Mouse (Mus musculus) hindbrain, embryonic 10.5 days (tissue): ENCODE results near the gene Sbds. TPM values are rescaled to one million over a fixed set of nuclear protein-coding genes. Genes with fewer than 3 reads are reported as not detected.

Source experiments
- DNase-seq: peaks from one replicate; pipeline ENCODE4 v3.0.0-alpha.2; 2017; ENCODE audit warnings: low spot score
- H3K27ac ChIP-seq: fragments of 300-500 bp; sonication (generic); 2 replicates; pipeline ENCODE4 v1.5.1; 2016; ENCODE audit warnings: mild to moderate bottlenecking, moderate library complexity
- H3K27me3 ChIP-seq: fragments of 300-500 bp; sonication (generic); 2 replicates; pipeline ENCODE4 v1.6.1; 2016; ENCODE audit warnings: mild to moderate bottlenecking; ENCODE audit not compliant: poor library complexity, insufficient read depth, severe bottlenecking
- H3K36me3 ChIP-seq: fragments of 300-500 bp; sonication (generic); 2 replicates; pipeline ENCODE4 v1.6.1; 2016; ENCODE audit warnings: mild to moderate bottlenecking, moderate library complexity
- H3K4me1 ChIP-seq: fragments of 300-500 bp; sonication (generic); replicated peaks from 2 replicates; pipeline ENCODE4 v1.6.1; 2016; ENCODE audit warnings: mild to moderate bottlenecking
- H3K4me3 ChIP-seq: fragments of 300-500 bp; sonication (generic); 2 replicates; pipeline ENCODE4 v1.5.1; 2016; ENCODE audit warnings: mild to moderate bottlenecking, moderate library complexity
- H3K9me3 ChIP-seq: fragments of 300-500 bp; sonication (generic); 2 replicates; pipeline ENCODE4 v1.6.1; 2016; ENCODE audit warnings: mild to moderate bottlenecking, moderate library complexity
- WGBS: fragments of 180-500 bp; shearing (Covaris S2); methylation state at CpG from one replicate; pipeline ENCODE4 v1.1.7; 2016; 5-methylcytosine and 5-hydroxymethylcytosine counted together
- polyA plus RNA-seq: library from polyadenylated mRNA; unstranded; fragments of >200 nt; fragmentation: Nextera tagmentation; extraction: Ambion mirVana; gene quantifications from 2 replicates; pipeline ENCODE4 v1.2.1, GENCODE M21; 2016

The Sbds gene
- polyA plus RNA-seq, 1 experiment from 2014 or later: 64.4 TPM

DNA sequence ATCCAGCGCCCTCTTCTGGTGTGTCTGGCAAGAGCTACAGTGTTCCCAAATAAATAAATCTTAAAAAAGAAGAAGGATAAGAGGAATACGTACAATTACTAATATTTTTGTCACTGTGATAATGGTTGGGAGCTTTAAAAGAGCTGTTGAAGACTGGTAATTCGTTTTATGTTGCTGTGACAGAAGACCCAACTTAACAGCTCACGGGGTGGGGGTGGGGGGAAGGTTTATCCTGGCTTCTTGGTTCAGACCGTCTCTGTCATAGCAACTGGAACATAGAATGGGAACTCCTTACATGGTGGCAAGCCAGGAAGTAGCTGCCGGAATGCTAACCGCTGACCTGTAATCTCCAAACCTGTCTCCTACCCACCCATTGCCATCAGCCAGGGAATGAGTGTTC lies 38.5 kb downstream of the Sbds start, which contains the start of gene Tmem248:
Gene Tmem248 (plus strand): TSS at position 301 of the 400 bp plus-strand sequence.
- DNase-seq: no peak
- Histone ChIP-seq H3K27me3 (no peaks in the 10 kb centered on the region), H3K4me3 (no peak within 1 kb of the TSS), H3K36me3 (peaks cover 33% of the 10 kb centered on the region), H3K27ac (no peak within 1 kb of the TSS), H3K9me3 (0 out of 2 replicates have a peak, but pooled peaks cover 7% of the 10 kb centered on the region), H3K4me1 (peaks cover 10% of the 10 kb centered on the region)
- WGBS: 86% methylated on average over 7 of the region's 7 CpGs

DNA sequence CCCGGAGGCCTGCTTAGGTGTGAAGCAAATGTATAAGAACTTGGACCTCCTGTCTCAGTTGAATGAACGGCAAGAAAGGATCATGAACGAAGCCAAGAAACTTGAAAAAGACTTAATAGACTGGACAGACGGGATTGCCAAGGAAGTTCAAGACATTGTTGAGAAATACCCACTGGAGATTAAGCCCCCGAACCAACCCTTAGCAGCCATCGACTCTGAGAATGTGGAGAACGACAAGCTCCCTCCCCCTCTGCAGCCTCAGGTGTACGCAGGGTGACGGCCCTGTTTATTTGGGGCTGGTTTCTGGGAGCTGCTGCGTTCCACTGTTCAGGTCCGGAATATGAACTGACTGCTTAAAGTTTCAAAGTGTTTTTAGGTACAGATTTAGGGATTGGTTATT lies 42.4 kb downstream of the Sbds start:
- Histone ChIP-seq H3K36me3 (peaks cover 65% of the 10 kb centered on the region), H3K9me3 (0 out of 2 replicates have a peak, but pooled peaks cover 3% of the 10 kb centered on the region), H3K4me1 (no peaks in the 10 kb centered on the region), H3K4me3 (no peak overlapping the region), H3K27ac (no peak overlapping the region), H3K27me3 (no peaks in the 10 kb centered on the region)
- no peak for DNase-seq
- 92% methylated on average over 11 of the region's 11 CpGs for WGBS

DNA sequence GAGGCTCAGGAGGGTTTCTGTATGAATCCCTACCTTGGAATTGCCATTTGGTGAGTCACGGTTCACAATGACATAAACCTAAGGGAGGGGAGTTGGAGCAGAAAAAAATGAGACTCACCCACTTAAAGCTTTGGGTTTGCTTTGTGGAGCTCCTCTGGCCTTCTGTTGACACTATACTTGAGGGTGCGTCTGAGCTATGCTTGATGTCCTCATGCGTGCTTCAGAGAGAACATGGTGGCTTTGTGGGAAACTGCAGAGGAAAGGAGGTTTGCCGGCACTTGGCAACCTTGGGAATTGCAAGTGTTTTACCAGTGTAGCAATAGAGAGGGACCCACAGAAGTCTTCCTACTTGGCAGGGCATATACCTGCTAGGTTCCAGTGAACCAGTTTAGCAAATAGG lies 48.0 kb downstream of the Sbds start:
- Histone ChIP-seq H3K27me3 (no peaks in the 10 kb centered on the region), H3K27ac (no peak overlapping the region), H3K4me3 (no peak overlapping the region), H3K4me1 (no peaks in the 10 kb centered on the region), H3K36me3 (peaks cover 80% of the 10 kb centered on the region), H3K9me3 (no peaks in the 10 kb centered on the region)
- WGBS: 94% methylated on average over 4 of the region's 4 CpGs
- DNase-seq: no peak

- no peaks in the 10 kb centered on the region for H3K9me3 ChIP-seq
- 92% methylated on average over 3 of the region's 3 CpGs for WGBS
- no peak overlapping the region for H3K27ac ChIP-seq
- H3K4me1 ChIP-seq: no peaks in the 10 kb centered on the region
- H3K36me3 ChIP-seq: peaks cover 77% of the 10 kb centered on the region
- H3K27me3 ChIP-seq: no peaks in the 10 kb centered on the region
- no peak overlapping the region for H3K4me3 ChIP-seq
- no peak for DNase-seq
Measured at GRCm38 (mm10) chr5:130205441-130206023, 49.8 kb downstream of the Sbds start.

DNA sequence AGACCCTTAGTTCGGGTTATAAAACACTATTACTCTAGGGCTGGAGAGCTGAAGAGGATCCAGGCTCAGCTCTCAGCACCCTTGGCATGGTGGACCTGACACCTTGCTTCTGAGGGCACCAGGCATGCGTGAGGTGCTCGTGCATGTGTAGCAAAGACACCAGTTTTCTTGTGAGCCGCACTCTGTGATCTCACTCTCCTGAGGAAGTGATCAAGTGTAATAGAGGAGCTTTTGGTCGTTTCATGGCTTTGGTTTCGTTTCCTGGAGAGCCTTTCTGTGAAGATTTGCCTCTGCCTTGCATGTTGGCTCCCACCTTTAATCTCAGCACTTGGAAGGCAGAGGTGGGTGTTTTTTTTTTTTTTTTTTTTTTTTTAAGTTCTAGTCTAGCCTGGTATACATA lies 50.8 kb downstream of the Sbds start:
- peaks cover 75% of the 10 kb centered on the region for H3K36me3 ChIP-seq
- WGBS: 87% methylated on average over 6 of the region's 6 CpGs
- DNase-seq: no peak
- no peaks in the 10 kb centered on the region for H3K27me3 ChIP-seq
- H3K9me3 ChIP-seq: no peaks in the 10 kb centered on the region
- no peaks in the 10 kb centered on the region for H3K4me1 ChIP-seq
- no peak overlapping the region for H3K4me3 ChIP-seq
- no peak overlapping the region for H3K27ac ChIP-seq

DNA sequence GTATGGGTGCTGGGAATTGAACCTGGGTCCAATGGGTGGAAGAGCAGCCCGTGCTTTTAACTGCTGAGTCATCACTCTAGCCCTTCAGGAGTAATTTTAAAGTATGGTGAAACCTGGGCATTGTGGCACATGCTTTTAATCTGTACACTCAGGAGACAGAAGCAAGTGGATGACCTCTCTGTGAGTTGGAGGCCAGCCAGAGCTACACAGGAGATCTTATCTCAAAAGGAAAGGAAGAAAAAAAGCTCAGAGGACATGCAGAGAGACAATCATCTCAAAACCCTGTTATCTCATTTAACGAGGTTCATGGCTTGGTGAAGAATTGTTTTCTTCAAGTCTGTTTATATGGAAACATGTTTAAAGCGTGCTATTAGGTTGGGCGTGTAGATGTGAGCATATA lies 51.4 kb downstream of the Sbds start:
- Histone ChIP-seq H3K27me3 (no peaks in the 10 kb centered on the region), H3K27ac (no peak overlapping the region), H3K4me1 (no peaks in the 10 kb centered on the region), H3K4me3 (no peak overlapping the region), H3K9me3 (no peaks in the 10 kb centered on the region), H3K36me3 (peaks cover 75% of the 10 kb centered on the region)
- DNase-seq: no peak
- 90% methylated on average over 4 of the region's 4 CpGs for WGBS

DNA sequence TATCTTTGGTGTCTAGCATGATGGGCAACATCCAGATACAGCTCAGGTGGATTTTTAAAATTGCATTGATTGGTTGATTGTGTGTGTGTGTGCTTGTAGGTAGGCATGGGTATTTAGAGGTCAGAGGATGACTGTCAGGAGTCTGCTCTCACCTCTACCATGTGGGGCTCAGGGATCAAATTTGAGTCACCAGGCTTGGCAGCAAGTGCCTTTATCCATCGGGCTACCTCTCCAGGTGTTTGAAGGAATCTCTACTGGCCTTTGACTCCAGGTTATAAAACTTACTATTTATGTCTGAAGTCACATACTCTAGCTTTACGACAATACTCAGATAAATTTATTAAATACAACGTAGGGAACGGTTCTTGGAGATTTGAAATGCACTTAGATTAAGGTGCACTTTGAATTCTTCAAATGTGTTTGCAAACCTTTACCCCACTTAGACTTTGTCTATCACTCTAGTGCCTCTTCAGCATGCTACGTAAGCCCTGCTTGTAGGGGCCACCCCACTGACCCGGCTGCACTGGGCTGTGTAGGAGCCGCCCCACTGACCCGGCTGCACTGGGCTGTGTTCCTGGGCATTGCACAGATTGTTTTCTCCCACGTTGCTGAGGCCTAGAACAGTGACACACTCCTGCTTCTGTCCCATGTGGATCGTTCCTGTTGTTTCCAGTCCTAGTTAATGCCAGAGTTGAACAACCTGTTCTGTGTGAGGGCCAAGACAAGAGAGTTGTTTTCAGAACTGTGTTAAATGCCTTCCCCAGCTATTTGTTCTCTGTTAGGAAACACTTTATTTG lies 54.9 kb downstream of the Sbds start:
- no peak for DNase-seq
- no peaks in the 10 kb centered on the region for H3K27me3 ChIP-seq
- no peaks in the 10 kb centered on the region for H3K9me3 ChIP-seq
- peaks cover 72% of the 10 kb centered on the region for H3K36me3 ChIP-seq
- no peak overlapping the region for H3K4me3 ChIP-seq
- 92% methylated on average over 10 of the region's 10 CpGs for WGBS
- no peaks in the 10 kb centered on the region for H3K4me1 ChIP-seq
- no peak overlapping the region for H3K27ac ChIP-seq

GRCm38 (mm10) chr5:130197981-130198380 lies 57.3 kb downstream of the Sbds start:
- no peak for DNase-seq
- Histone ChIP-seq H3K4me1 (no peaks in the 10 kb centered on the region), H3K36me3 (peaks cover 80% of the 10 kb centered on the region), H3K4me3 (no peak overlapping the region), H3K27ac (no peak overlapping the region), H3K27me3 (no peaks in the 10 kb centered on the region), H3K9me3 (no peaks in the 10 kb centered on the region)
- WGBS: 95% methylated on average over 7 of the region's 7 CpGs

DNA sequence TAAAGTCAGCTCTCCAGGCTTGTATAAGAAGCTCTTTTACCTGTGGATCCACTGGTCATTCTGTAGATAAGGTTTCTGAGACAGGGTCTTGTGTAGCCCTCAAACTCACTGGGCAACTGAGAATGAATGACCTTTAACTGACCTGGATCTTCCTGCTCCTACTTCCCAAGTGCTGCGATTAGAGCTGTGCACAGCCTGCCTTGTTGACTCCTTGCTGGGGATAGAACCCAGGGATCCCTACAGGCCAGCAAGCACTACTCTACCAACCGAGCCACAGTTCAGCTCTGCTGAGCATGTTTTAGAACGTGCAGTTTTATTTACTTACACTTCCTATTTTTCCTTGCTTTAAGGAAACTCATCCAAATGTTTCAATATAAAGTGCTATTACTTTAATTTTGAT lies 57.9 kb downstream of the Sbds start:
- Histone ChIP-seq H3K27me3 (no peaks in the 10 kb centered on the region), H3K4me1 (no peaks in the 10 kb centered on the region), H3K36me3 (peaks cover 80% of the 10 kb centered on the region), H3K27ac (no peak overlapping the region), H3K4me3 (no peak overlapping the region), H3K9me3 (no peaks in the 10 kb centered on the region)
- no peak for DNase-seq
- WGBS: 86% methylated on average over 3 of the region's 3 CpGs

GRCm38 (mm10) chr5:130196307-130196706 lies 59.0 kb downstream of the Sbds start:
- Histone ChIP-seq H3K36me3 (peaks cover 85% of the 10 kb centered on the region), H3K27ac (no peak overlapping the region), H3K4me1 (no peaks in the 10 kb centered on the region), H3K9me3 (no peaks in the 10 kb centered on the region), H3K4me3 (no peak overlapping the region), H3K27me3 (no peaks in the 10 kb centered on the region)
- no peak for DNase-seq
- WGBS: 91% methylated on average over 1 of the region's 1 CpGs

Other genes with a start within 250 kb of the Sbds start
- 37.9 and 40.8 TPM in 2 replicates for gene Asl, start 226.3 kb downstream of the Sbds start, polyA plus RNA-seq
- 57.6 and 61.3 TPM in 2 replicates for gene Crcp, start 226.2 kb downstream of the Sbds start, polyA plus RNA-seq
- 50.0 and 50.3 TPM in 2 replicates for gene Tpst1, start 182.2 kb downstream of the Sbds start, polyA plus RNA-seq
- 5.0 and 6.6 TPM in 2 replicates for gene Kctd7, start 110.7 kb downstream of the Sbds start, polyA plus RNA-seq
- gene Rabgef1, start 83.7 kb downstream of the Sbds start, polyA plus RNA-seq: 23.5 and 27.3 TPM in 2 replicates
- 33.6 and 38.0 TPM in 2 replicates for gene Tmem248, start 38.4 kb downstream of the Sbds start, polyA plus RNA-seq
- gene Tyw1, start 89 bp upstream of the Sbds start, polyA plus RNA-seq: 32.9 and 33.7 TPM in 2 replicates
- gene Caln1, start 113.9 kb upstream of the Sbds start, polyA plus RNA-seq: 0.34 and 0.93 TPM in 2 replicates
- gene A330070K13Rik, start 129.1 kb upstream of the Sbds start, polyA plus RNA-seq: not detected in 2 replicates